Mouse (Mus musculus) kidney, adult 2 months (tissue): ENCODE measurements around the gene Srgap2.

Experiments used
- CTCF ChIP-seq: fragments of 200-500 bp; conservative IDR thresholded peaks from 2 replicates; pipeline ENCODE4 v1.5.1; 2011; ENCODE audit warnings: low read depth, mild to moderate bottlenecking, control low read depth, low read length, moderate library complexity, mixed read lengths; ENCODE audit not compliant: insufficient read depth, insufficient read length
- POLR2A ChIP-seq: fragments of 200-500 bp; IDR thresholded peaks from one replicate; pipeline ENCODE4 v1.6.1; 2011; ENCODE audit warnings: low read depth, low read length, control low read depth

GRCm38 (mm10) chr1:131417059-131417750 is 109.9 kb downstream of the Srgap2 start:
- TF ChIP-seq CTCF (no peak), POLR2A (no peak)
